Mouse (Mus musculus) inflammation-experienced regulatory T-cells, adult 6 months (primary cell): ENCODE data around the gene Zmynd15. TPM values are rescaled to one million over a fixed set of nuclear protein-coding genes. Genes with fewer than 3 reads are reported as not detected.
"Not testable (repeated sequence)": the region's sequence is repeated elsewhere in the genome, so short reads cannot be mapped to it uniquely, and the experiment has no call there.

Source experiments
- ATAC-seq: one replicate; pipeline ENCODE4 v1.8.0; 2017
- polyA plus RNA-seq, 3 experiments: library from polyadenylated mRNA; unstranded; fragments of 100-300 nt; shearing (Covaris generic); gene quantifications; one replicate each; pipeline ENCODE4 v1.2.1; 2017

The Zmynd15 gene
- polyA plus RNA-seq = not detected

DNA sequence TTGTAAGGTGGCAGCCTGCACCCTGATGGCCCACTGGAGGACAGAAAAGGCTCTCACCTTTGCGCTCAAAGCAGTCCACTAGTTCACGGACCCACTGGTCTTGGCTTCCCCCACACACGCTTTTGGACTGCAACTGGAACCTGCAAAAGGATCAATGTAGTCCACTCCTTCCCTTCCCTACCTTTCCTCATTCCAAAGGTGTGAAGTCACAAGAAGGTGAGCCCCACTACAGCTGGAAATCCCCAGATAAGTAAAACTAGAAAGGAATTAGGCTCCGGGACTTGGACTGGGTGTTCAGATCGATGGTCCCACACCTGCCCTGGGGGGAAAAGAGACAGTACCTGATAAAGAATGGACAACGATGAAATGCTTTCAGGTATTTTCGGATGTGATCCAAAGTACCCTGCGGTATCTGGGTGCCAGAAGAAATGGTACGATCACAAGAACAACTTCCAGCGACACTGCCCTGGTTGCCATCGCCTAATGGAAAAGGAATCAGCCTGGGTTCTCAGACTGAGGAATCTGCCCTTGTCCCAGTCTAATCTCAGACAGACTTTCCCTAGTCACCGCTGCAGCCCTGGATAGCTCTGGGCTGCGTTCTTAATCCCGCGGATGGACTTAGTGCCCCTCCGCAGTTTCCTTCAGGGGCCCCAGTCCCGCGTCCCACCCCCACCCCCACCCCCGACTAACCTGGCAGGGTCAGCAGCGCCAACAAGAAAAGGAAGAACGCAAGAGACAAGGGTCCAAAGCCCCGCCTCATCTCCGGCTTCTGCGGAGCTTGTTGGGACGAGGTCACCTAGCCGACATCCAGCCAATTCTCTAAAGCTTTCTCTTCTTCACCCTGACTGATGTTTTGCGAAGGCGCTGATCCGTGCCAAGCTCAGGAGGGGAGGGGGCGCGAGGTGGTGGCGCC, at the start of gene Zmynd15:
Zmynd15 (plus strand) TSS at position 746 of the 913 bp plus-strand sequence.
- ATAC-seq = no peak

DNA sequence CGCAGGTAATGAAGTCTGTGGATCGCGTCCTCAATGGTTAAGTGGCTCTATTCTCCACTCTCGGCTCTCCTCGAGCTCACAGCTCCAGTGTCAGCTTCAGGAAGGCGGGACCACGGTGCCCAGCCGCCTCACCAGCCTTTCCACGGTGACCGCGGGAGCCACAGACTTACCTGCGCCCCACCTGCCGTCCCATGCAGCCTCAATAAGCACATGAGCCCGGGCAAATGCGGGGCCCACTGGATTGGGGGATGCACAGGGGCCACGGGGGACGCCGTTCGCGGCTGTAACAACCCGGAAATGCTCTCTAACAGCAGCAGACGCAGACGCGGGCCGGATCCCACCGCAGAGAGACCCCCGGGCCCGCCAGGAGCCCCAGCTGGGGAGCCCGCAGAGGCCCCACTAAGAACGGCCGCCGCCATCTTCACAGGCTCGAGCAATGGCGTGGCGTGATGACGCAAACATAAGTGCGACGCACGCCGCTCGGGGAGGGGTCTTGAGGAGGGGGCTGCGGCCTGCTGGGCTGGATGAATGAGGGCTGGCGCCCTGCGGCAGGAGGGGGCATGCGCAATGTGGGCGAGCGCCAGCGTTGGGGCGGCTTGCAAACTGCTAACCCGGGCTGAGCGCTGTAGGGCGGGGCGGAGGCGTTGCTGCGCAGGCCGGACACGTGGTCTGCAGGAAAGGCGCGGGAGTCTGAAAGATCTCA, 49.5 kb upstream of the Zmynd15 start, which contains the start of gene Pelp1:
Pelp1 (minus strand) TSS at position 438 of the 703 bp plus-strand sequence.
- peak; percentile 80 for ATAC-seq

DNA sequence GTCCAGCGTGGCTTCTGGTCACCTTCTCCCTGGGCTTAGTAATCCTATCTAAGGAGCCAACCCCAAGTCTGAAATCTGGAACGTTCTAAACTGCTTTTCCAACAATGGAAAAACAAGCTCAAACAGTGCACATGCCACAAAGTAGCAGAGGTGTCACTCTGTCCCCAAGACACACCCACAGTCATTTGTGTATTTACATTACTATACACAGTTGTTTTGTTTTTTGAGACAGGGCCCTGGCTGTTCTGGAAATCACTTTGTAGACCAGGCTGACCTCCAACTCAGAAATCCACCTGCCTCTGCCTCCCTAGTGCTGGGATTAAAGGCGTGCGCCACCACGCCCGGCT, 49.0 kb upstream of the Zmynd15 start:
- ATAC-seq = peak; percentile 39

DNA sequence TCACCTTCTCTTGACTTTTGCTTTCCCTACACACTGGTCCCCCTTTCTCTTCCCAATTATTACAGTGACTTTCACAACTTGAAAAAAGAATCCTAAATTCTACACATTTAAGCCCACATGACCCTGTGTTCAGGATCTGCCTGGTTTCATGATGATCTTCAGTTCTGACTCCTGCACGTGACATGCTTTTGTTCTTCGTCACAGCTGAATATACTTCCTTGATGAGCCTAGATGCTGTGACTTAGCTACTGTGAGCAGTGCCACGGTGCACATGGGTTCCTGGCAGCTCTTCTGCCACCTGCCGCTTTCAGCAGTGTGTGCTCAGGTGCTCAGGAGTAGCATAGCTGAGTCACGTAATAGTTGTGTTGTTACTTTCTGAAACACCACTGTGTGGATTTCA, 46.6 kb upstream of the Zmynd15 start:
- no peak for ATAC-seq

DNA sequence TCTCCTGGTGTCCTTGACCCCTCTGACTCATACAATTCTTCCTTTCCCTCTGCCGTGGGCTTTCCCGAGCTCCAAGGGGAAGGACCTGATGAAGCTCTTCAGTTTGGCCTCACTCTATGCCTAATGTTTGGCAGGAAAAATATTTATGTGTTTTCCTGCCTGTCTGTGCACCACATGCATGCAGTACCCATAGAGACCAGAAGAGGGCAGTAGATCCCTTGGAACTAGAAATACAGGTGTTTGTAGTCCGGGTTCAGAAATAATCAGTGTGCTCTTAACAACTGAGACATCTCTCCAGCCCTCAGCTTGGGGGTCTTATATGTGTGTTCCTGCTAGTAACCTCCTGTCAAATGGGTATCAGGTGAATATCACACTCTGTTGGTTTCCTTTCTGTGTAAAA, 45.3 kb upstream of the Zmynd15 start:
- no peak for ATAC-seq

DNA sequence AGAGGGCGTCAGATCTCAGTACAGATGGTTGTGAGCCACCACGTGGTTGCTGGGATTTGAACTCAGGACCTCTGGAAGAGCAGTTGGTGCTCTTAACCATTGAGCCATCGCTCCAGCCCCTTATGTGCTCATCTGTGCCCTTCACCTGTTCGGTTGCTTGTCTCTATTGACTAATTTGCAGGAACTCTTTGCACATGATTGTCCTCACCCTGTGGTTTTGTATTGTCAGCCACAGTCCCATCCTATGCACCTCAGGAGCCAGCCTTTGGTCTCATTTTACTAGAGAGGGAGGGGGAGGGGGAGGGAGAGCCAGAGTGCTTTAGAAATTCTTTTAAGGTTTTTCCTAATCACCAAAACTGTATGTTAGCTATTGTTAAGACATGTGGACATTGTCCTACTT, 41.0 kb upstream of the Zmynd15 start:
- ATAC-seq = no peak

DNA sequence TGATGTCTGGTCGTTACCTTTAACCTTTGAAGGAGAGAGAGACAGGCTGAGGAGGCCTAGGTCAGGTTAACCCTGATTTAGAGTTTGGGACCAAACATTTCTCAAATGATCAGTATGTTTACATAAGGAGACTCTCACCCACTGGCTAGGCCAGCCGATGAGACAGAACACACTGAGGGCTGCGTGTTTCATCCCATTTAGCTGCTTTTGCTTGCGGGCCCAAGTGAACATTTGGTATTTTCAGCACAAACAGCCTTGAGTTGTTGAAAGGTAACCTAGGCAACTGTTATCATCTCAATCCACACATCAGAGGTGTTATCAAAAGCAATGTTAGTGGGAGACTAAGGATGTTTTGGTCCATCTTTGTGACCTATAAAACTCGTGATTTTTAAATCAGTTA, 39.7 kb upstream of the Zmynd15 start:
- no peak for ATAC-seq

DNA sequence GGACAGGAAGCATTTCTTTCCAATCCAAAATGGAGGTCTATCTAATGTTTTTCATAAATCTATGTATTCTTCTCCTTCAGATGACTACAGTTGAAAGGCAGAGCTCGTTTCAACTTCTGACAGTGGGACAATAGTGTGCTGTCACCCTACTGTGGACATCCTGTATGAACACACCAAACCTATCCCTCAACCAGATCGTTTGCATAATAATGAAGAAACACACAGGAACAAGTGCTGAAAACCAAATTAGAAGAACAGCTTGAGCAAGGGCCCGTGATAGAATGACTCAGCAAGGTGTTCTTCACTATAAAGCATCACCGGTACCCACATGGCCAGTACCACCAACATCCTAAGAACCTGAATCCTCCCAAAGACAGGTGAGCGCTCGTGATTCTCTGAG, 32.6 kb upstream of the Zmynd15 start:
- not testable (repeated sequence) for ATAC-seq

DNA sequence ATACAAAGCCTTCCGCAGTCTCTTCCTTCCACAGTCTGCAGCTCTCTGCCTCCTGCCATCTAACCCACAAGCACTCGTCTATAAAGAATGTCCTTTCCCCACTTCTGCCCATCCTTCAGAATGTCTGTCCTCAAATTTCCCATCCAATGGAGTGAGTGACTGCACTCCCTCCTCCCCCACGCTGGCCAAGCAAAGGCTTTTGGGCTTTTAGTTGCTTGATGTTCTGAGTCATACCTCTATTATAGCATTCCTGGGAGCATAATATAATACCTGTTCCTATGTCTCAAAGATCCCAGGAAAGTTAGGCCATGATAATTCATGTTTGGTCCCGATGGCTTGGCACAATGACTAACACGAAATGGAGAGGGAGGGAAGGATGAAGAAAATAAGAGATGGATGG, 27.7 kb upstream of the Zmynd15 start:
- no peak for ATAC-seq

DNA sequence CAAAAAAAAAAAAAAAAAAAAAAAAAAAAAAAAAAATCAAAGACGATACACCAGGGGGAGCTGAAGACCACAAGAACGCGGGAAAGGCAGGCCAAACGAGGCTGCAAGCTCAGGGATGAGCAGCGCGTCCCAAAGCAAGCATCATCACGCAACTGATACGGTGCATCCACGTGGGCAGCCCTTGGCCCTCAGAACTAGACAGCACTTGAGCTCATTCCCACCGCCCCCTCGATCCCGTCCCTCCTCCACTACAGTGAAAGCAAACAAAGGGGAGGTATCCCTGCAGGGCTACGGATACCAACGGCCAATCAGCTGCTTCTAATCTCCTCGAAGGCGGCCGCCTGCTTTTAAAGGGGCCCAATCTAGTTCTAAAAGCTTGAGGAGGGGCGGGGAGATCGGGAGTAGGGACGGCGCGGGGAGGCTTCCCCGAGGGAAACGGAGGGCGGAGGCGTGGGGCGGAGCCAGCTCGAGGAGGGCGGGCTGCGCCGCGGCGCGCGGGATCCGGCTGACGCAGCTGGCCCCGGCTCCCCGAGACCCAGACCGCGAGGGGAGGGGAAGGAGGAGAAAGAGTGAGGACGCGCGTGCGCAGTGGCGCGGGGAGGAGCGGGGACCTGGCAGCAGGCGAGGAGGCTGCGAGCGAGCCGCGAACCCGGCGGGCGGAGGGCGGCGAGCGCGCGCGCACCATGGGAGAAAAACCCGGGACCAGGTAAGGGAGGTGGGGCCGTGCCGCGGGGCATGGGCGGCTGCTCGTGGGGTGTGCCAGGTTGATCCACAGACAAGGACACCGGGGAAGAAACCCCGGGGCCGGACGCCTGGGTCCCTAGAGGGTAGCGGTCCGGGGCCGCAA, 27.0 kb upstream of the Zmynd15 start, which contains the start of gene Arrb2:
Arrb2 (plus strand) TSS at position 588 of the 847 bp plus-strand sequence.
- ATAC-seq = peak; percentile 76

DNA sequence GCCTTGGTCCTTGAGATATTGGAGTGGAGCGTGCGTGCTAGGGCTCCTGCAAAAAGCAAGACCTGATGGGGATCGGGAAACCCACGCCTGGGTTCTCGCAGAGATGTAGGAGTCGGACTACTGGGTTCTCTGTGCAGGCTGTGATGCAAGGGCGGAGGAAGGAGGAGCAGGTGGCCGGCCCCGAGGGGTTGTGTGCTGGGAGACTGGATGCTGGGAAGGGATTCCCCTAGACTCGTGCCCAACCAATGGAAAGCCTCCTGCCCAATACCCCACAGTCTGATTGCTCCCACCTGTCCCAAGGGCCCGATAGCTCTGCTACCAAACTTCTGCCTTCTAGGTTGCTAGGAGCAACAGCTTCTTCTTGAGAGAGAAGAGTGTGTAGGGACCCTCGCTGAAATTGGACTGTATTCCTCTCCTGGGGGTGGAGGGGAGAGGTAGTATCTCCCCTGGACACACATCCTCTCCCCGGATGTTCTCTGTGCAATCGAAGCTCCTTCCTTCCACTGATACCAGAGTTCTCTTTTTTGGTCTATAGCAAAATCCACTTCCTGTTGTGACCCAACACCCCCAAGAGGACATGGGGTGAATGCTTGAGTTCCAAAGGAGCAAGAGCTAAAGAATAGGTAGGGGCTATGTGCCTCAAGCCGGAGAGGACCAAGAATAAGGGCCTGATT, 26.2 kb upstream of the Zmynd15 start:
- ATAC-seq = peak; percentile 28

DNA sequence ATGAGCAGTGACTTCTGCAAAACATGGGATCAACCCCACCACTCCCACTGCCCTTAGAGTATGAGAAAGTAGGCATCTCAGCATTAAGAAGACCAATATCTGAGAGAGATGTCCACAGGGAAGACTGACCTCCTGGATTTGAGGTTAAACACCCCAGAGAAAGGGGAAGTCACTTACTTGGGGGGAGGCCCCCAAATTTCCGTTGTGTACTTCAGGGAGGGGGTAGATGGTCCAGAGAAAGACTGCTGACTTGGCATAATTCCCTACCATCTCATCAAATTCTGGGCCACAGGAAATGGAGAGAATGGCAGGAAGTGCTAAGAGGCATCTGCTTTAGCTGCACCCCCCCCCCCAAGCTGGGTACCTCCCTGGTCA, 25.7 kb upstream of the Zmynd15 start:
- ATAC-seq = peak; percentile 5

DNA sequence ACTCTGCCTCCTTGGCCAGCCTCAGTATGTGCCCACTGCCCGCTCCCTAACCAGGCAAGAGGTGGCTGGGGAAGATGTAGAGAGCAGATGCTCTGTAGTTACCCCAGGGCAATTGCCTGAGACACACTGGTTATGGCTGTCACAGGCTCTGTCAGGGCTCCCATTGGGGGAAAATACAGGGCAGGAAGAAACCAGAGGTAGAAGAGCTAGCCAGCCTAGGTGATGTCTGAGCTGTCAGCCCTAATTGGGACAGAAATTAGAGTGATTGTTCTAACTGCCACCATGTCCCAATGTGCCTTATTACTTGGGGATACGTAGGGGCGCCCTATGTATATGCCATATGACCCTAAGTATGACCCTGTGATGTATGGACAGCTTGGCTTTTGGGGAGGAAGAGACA, 25.3 kb upstream of the Zmynd15 start:
- no peak for ATAC-seq

DNA sequence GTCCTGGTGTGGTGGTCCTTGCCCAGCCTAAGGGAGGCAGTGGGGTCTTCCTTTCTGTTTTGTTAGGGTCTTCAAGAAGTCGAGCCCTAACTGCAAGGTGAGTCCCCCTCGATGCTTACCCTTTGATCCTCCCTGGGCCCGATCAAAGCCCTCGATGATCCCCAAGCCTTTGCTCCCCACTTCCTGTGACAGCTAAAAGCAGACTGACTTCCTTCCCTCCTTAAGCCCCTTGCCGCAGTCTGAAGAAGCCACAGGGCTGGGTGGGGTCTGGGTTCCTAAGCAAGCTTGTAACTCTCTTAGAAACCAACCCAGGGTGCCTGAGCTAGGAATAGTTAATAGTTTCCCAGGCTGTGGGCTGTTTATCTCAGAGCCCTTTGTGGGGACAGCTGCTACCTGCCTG, 23.8 kb upstream of the Zmynd15 start:
- peak; percentile 20 for ATAC-seq

DNA sequence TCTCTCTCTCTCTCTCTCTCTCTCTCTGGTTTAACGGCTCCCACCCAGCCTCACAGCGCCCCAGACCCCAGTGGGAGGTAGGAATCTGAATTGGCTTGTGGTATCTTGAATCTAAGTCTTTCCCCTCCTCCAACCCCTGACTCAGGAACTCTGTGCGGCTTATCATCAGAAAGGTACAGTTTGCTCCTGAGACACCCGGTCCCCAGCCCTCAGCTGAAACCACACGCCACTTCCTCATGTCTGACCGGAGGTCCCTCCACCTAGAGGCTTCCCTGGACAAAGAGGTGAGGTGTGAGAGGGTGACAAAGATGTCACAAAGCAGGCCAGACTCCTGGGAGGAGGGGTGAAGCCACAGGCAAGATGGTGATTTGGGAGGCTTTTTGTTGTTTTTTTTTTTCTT, 21.8 kb upstream of the Zmynd15 start:
- ATAC-seq = no peak

DNA sequence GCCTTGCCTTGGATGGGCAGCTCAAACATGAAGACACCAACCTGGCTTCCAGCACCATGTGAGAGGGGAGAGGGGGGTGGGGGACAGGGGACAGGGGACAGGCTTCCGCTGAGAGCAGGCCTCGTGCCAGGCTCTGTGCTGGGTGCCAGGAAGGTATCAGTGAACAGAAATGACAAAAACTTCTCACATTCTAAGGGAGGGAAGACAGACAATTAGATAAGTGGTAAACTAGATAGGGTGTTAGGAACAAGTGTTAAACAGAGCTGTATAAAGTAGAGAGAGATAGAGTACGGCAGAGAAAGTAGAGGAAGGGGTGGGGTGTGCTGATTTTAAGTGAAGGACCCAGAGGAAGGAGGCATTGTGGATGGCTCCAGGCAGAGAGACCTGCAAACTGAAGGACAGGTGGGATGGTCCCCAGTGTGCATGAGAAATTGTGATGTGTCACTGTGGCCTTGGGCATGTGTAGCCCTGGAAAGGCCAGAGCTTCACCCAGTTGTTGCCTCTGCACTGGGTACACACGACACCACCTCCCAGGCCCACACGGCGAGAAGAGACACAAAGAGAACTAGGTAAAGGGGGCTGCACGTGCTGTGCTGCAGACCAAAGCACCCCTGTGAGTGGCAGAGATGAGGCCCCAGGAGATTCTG, 20.4 kb upstream of the Zmynd15 start:
- no peak for ATAC-seq

DNA sequence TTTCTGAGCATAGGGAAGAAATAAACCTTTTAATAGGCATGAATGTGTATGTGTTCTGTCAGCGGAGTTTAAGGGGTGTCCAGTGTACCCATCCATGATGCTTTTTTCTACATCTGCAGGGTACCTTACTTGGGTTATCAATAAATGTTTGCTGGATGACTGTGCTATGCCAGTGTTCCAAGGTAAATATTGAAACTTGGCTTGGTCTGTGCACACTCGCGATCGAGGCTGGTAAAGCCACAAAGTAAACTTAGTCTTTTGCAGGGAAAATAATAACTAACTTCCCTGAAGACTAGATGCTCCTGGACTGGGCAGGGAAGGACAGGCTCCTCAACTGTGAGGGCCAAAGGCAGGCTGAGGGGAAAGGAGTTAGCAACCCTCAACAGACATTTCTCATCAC, 18.6 kb upstream of the Zmynd15 start:
- no peak for ATAC-seq

DNA sequence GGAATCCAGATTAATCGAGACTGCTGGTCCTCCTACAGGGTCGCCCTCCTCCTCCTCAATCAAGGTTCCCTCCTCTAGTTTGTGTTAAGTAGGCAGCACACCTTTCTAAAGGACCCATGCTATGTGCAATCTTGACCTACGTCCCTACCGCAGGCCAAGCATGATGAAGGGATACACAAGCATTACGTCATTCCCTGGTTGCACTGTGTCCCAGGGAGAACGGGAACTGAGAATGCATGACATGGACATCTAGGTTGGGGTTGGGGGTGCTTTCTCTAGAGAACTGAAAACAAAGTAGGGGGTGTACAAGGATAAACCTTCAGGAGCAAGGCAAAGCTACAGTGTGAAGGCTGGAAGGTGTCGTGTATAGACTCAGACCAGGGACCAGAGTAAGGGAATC, 17.4 kb upstream of the Zmynd15 start:
- no peak for ATAC-seq

DNA sequence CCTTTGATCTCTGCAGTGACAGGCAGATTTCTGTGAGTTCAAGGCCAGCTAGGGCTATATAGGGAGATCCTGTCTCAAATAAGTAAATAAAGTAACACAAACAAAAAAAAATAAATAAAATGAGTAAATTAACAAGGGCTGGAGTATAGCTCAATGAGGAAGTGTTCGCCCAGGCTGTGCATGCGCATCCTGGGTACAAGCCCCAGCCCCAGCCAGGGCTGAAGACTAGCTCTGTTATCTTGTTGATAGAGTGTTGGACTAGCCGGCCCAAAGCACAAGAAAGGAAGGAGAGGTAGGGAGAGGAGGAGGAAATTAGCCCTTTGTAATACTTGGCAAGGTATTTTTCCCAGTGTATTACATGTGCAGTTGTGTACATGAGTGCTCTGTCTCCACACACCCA, 15.3 kb upstream of the Zmynd15 start:
- ATAC-seq = no peak

DNA sequence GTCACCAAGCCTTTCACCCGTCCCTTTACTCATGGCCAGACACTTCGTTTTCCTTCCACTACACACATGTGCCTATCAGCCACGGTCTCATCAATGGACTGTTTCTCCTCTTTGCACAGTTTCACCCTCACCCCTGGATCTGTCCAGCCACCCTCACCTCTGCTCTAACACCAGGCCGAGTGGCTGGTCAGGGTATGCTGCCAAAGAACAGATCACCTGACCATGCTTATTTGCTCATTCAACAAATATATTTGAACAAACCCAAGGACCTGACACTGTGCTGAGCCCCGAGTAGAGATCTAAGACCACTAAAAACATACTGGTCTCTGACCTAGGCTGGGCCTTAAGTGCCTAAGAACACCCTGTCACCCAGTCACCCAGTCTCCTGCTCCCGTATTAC, 14.6 kb upstream of the Zmynd15 start:
- no peak for ATAC-seq

DNA sequence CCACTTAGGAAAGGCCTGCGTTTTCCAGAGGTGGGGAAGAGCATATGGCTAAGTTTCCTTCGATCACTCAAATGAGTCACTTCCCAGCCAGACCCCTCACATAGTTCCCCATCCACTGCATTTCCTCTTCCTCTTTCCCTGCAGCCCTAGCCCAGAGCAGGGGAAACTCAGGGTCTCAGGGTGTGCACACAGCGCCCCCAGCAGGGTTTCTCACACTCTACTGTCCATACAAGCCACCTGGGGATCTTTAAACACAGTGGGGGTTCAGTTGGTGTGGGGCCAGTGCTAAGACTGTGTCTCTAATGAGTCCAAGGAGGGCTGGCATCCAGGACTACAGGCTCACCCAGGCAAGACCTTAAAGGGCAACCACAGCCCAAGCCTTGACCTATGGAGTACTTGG, 12.5 kb upstream of the Zmynd15 start:
- ATAC-seq = no peak

DNA sequence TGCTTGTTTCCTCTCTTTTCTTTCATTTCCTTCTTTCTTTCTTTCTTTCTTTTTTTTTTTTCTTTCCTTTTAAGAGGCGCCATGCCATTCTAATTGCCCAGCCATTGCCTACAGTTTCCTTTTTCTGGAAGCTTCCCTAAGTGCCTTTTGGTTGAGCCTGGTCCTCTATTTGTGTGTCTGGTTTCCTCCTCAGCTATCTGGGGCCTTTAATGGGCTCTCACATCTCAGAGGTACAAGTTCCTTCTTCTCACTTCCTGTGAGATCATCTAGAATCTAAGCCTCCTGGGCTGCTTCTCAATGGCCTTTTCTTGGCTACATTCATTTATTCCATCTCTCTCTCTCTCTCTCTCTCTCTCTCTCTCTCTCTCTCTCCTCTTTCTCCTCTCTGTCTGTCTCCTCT, 11.9 kb upstream of the Zmynd15 start:
- ATAC-seq = no peak
